Mouse (Mus musculus): ENCODE data around the gene Sbf2. TPM values are rescaled to one million over a fixed set of nuclear protein-coding genes. Genes with fewer than 3 reads are reported as not detected.

Sbf2 gene
- polyA plus RNA-seq (2012; rRNA removed) = 2.8 and 3.4 TPM in 2 replicates

DNA sequence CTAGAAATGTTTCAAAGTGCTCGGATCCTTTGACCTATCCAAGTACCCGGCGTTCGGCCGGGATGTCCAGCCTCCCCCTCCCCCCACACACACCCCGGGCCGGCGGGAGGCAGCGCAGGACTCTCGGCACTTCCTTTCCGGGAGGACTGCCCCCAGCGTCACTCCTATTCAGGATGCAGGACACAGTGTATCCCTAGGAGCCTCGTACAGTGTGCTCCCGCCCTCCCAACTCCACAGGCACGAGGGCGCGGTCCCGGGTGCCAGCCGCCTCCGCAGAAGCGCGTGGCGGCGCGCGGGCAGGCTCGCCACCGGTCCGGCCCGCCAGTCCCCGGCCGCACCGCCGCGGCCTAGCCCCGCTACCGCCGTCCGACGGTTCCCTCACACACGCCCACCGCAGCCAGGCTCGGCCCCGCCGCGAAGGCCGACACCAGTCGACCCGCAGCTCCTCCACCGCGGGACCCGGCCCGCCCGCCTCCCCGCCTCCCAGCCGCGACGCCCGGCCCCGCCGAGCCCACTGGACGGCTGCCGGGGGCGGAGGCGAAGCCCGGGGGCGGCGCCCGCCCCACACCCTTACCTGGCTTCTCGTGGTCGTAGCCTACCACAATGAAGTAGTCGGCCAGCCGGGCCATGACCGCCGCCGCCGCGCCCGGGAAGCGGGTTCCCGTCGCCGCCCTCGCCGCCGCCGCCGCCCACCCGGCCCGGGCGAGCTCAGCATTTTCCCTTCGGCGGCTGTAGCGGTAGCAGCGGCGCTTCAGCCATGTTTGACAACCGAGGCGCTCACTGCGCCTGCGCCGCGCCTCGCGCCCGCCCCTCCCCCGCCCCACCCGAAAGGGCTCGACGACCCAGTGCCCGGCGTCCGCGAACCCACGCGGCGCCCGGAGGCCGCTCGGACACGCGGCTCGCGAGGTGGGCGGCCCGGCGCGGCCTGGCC is at the start of gene Sbf2:
Gene Sbf2, minus strand, starts transcription at position 790 of the 931 bp plus-strand sequence.

GRCm38 (mm10) chr7:110627486-110628272 is 13.0 kb upstream of the Sbf2 start, which contains the start of gene Adm:
Gene Adm (plus strand): TSS chr7:110627661.

Other genes with a start within 250 kb of the Sbf2 start
- gene Adm, start 12.7 kb upstream of the Sbf2 start, polyA plus RNA-seq (2012; rRNA removed) = 1.4 and 1.8 TPM in 2 replicates
- 19.9 and 24.1 TPM in 2 replicates for gene Ampd3, start 153.3 kb upstream of the Sbf2 start, polyA plus RNA-seq (2012; rRNA removed)
- 17.2 and 18.0 TPM in 2 replicates for gene Rnf141, start 229.5 kb upstream of the Sbf2 start, polyA plus RNA-seq (2012; rRNA removed)
- 12.9 and 19.4 TPM in 2 replicates for gene Lyve1, start 248.3 kb upstream of the Sbf2 start, polyA plus RNA-seq (2012; rRNA removed)

Measured in liver, embryonic 14 days (tissue).